Mouse (Mus musculus): ENCODE measurements at regions not wholly inside any gene's neighbourhood (a gene's known extent, or its start where the extent isn't known, plus 50 kb on each side); places are given as distances from the start of the nearest gene placed in this dataset.

GRCm38 (mm10) chr2:124747627-124748026, 320.3 kb upstream of the Slc24a5 start:
- TF ChIP-seq CTCF (IDR thresholded peaks at IDR 0.05; ENCODE audit: low read depth) = no peak
- no peak for TF ChIP-seq EP300 (IDR thresholded peaks at IDR 0.05; ENCODE audit: low read depth)
